Mouse (Mus musculus) retina, postnatal 1 day (tissue): Measurements from ENCODE around the gene Gm8267.
"Not testable (repeated sequence)": the region's sequence is repeated elsewhere in the genome, so short reads cannot be mapped to it uniquely, and the experiment has no call there.

Experiments used
- DNase-seq: peaks from one replicate; pipeline ENCODE4 v3.0.0-alpha.2; 2012

The Gm8267 gene

GRCm38 (mm10) chr14:44750240-44750639, at the start of gene Gm8267:
TSS of gene Gm8267 (minus strand) at chr14:44750340.
- no peak for DNase-seq

- not testable (repeated sequence) for DNase-seq
These were observed 39.6 kb upstream of the Gm8267 start for GRCm38 (mm10) chr14:44789537-44790382.

- not testable (repeated sequence) for DNase-seq
These were observed 7.4 kb downstream of the Gm8267 start for GRCm38 (mm10) chr14:44742789-44743188.

- not testable (repeated sequence) for DNase-seq
These were observed 19.4 kb downstream of the Gm8267 start for GRCm38 (mm10) chr14:44730711-44731110.

GRCm38 (mm10) chr14:44706356-44706755, 43.8 kb downstream of the Gm8267 start, which contains the start of gene Gm8257:
TSS of gene Gm8257 (minus strand) at chr14:44706456.
- DNase-seq, result not testable (repeated sequence)
